In the genomic region with DNA sequence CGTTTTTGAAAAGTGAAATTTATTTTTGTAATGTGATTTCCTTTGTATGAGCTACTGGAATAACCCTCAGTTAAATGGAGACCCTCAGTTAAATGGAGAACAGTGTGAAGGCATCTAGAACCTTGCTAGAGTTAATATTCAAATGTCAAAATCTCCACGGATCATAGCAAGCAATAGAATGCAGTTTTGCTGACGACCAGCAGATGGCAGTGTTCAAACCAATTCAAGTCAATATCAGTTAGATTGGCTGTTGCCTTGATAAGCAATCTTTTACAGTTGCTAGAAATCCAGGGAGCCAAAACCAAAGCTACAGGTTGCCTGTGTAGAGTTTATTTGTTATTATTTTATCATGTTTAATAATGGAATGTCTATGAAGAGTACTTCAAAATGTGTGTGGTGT, we compare ENCODE assay signal across 10 mouse cellular contexts. TPM values are rescaled to one million over a fixed set of nuclear protein-coding genes. Genes with fewer than 3 reads are reported as not detected.
DNase-seq lines count a peak whose midpoint lies in the region; ATAC-seq and TF ChIP-seq lines count a peak whose summit lies in the region.
"Had no signal": no experiment of that assay in that cellular context is flagged by ENCODE, and none has a peak within 500 bp of the region (broad histone marks: within the 10 kb centered on the region; RNA-seq: fewer than 3 reads in every experiment).

No protein-coding gene starts in this region.

- no peaks in the 10 kb centered on the region for H3K9me3 ChIP-seq in liver, embryonic 14.5 days (ENCODE audit: control insufficient read depth, low read length)
- H3K9me3 ChIP-seq: neural tube, embryonic 13.5 days had no signal

- peak; percentile 59 for DNase-seq in gastrocnemius, adult 18-20 months (ENCODE audit: low spot score)
- no peak for DNase-seq in gastrocnemius, postnatal 25 days
- peak; percentile 41 for DNase-seq in urinary bladder, postnatal 14 days (ENCODE audit: low spot score)
- DNase-seq in urinary bladder, postnatal 10 days (ENCODE audit: low spot score), result no peak
- DNase-seq in embryo, embryonic 10 days (ENCODE audit: low spot score), result peak; percentile 76
- DNase-seq in kidney, adult 9 months, result peak; percentile 66
- DNase-seq in liver, embryonic 14.5 days (ENCODE audit: low read depth in 3 of 3, low spot score in 3 of 3), result peak; percentile 2 to 29 (median 7)
- DNase-seq in right cerebral cortex, postnatal 25 days, result peak; percentile 17

- no peak overlapping the region for H3K4me2 ChIP-seq in liver, embryonic 14.5 days (ENCODE audit: low read depth)
- H3K4me2 ChIP-seq: neural tube, embryonic 13.5 days had no signal

- TF ChIP-seq CTCF in liver, embryonic 14.5 days (IDR thresholded peaks at IDR 0.05; ENCODE audit: low read depth), result peak; percentile 77

- ATAC-seq in liver, embryonic 14.5 days (ENCODE audit: insufficient read depth), result no peak

- no peak for TF ChIP-seq EP300 in liver, embryonic 14.5 days (IDR thresholded peaks at IDR 0.05; ENCODE audit: low read depth)

- 12% methylated on average over 3 of the region's 3 CpGs for WGBS in liver, embryonic 14.5 days (ENCODE audit: insufficient replicate concordance)

- H3K4me3 ChIP-seq in liver, embryonic 14.5 days (ENCODE audit: insufficient read depth in 1 of 2, low read depth in 2 of 2, low read length in 2 of 2), result no peak overlapping the region
- H3K4me3 ChIP-seq: neural tube, embryonic 13.5 days had no signal

- no peaks in the 10 kb centered on the region for H3K27me3 ChIP-seq in liver, embryonic 14.5 days (ENCODE audit: control insufficient read depth, insufficient read depth, low read length)
- H3K27me3 ChIP-seq: neural tube, embryonic 13.5 days had no signal

- no peaks in the 10 kb centered on the region for H3K36me3 ChIP-seq in liver, embryonic 14.5 days (replicated peaks; ENCODE audit: control insufficient read depth, insufficient read depth, low read depth)
- H3K36me3 ChIP-seq: neural tube, embryonic 13.5 days had no signal

- H3K9ac ChIP-seq in liver, embryonic 14.5 days (replicated peaks), result no peak overlapping the region
- H3K9ac ChIP-seq: neural tube, embryonic 13.5 days had no signal

- H3K4me1 ChIP-seq in liver, embryonic 14.5 days (replicated peaks; ENCODE audit: control insufficient read depth in 2 of 2, insufficient read depth in 2 of 2, low read length in 1 of 2), result no peaks in the 10 kb centered on the region
- H3K4me1 ChIP-seq: neural tube, embryonic 13.5 days had no signal

- H3K27ac ChIP-seq in liver, embryonic 14.5 days, result no peak overlapping the region
- H3K27ac ChIP-seq: neural tube, embryonic 13.5 days had no signal

RNA-seq across cellular contexts. Expression of a gene that starts 2.6 kb away (rescaled TPM):
- 100 to 1,000 TPM; 214 to 218 TPM for total RNA-seq in gastrocnemius, adult 18-20 months (2021)
- 100 to 1,000 TPM; 190 to 204 TPM for total RNA-seq in gastrocnemius, postnatal 25 days (2021)
- not detected in 2 replicates for polyA plus RNA-seq in liver, embryonic 14.5 days (2012; rRNA removed)
- polyA plus RNA-seq in liver, embryonic 14.5 days (2014; fragmentation: Nextera tagmentation; extraction: Ambion mirVana), result not detected in 2 replicates
- total RNA-seq: hematopoietic stem cell, adult 5-6 weeks had no signal

RNA-seq across cellular contexts. Expression of a gene that starts 12.3 kb away (rescaled TPM):
- under 1 TPM; 0.41 to 0.43 TPM for total RNA-seq in gastrocnemius, adult 18-20 months (2021)
- total RNA-seq in gastrocnemius, postnatal 25 days (2021), result under 1 TPM; 0.29 to 0.41 TPM
- polyA plus RNA-seq in liver, embryonic 14.5 days (2012; rRNA removed), result 0.36 and 0.37 TPM in 2 replicates
- 0.70 and 1.1 TPM in 2 replicates for polyA plus RNA-seq in liver, embryonic 14.5 days (2014; fragmentation: Nextera tagmentation; extraction: Ambion mirVana)

Comparison
In these comparisons a context has a peak if more than half of its experiments do, and no peak if none do; other contexts are left out.
1. DNase-seq: peak in gastrocnemius, adult 18-20 months (single experiment), urinary bladder, postnatal 14 days (single experiment), embryo, embryonic 10 days (single experiment), kidney, adult 9 months (single experiment), liver, embryonic 14.5 days (3 of 3) and right cerebral cortex, postnatal 25 days (single experiment); none in gastrocnemius, postnatal 25 days (single experiment) and urinary bladder, postnatal 10 days (single experiment).